Mouse (Mus musculus) left cerebral cortex, adult 11 months (tissue): Measurements from ENCODE around the gene Olfr1371.
"Not testable (repeated sequence)": the region's sequence is repeated elsewhere in the genome, so short reads cannot be mapped to it uniquely, and the experiment has no call there.

Experiments
- DNase-seq: peaks from one replicate; pipeline ENCODE4 v3.0.0; 2022; ENCODE audit warnings: low spot score

Olfr1371 gene

DNA sequence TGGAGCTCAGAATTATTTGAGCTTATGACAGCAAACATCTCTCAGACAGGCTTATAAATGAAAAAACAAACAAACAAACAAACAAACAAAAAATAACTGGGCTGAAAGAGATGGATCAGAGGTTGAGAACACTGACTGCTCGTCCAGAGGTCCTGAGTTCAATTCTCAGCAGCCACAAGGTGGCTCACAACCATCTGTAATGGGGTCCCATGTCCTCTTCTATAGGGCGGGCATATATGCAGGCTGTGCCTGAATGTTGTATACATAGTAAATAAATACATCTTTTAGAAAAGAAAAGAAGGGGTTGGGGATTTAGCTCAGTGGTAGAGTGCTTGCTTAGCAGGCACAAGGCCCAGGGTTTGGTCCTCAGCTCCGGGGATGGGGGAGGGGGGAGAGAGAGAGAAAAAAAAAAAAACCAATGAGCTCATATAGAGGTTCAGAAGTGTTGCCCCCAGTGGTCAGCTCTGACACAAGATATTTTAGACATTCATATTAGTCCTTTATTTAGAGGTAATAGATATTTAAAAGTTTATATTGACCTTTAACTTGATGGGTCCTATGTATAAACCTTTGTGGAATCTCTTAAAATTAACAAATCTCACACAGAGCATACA lies 12.3 kb upstream of the Olfr1371 start:
- DNase-seq = no peak

DNA sequence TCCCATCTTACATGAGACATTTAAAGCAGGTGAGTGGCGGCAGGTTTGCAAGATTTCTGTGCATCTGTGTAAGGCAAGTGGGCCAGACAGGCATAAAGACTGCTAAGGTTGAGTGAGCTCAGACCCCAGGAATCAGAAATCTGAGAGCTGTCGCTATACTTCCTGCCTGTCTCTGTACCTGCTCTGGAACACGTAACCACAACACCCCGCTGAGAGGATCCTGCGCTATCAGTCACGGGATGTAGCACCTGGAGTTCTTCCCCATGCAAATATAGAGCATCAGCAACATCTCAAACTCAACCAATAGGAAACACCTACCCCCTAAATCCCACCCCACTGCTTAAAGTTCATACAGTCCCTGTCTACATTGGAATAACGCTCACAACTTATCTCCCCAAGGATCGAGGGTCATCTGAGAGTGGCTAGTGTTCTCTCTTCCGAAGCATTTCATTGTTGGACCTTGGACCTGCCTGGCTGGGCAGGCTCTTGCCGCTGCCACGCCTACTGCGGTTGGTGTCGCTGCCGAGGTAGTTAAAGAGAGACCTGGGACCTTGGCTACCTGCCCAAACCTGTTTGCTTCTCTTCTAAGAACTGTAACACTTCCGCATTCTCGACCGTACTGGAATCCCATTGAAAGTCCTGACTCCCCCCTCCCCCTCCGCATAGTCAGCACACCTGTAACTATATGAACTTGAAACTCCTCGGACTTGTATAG lies 10.3 kb upstream of the Olfr1371 start:
- no peak for DNase-seq

DNA sequence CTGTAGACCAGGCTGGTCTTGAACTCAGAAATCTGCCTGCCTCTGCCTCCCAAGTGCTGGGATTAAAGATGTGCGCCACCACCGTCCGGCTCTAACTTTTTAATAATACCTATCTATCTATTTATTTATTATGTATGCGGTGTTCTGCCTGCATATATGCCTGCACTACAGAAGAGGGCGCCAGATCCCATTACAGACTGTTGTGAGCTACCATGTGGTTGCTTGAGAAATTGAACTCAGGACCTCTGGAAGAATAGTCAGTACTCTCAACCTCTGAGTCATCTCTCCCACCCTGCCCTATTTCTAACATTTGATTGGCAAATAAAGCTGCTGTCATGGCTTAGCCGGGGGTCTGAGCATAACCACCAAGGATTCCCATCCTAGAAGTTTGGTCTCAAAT lies 9.1 kb upstream of the Olfr1371 start:
- DNase-seq = no peak

DNA sequence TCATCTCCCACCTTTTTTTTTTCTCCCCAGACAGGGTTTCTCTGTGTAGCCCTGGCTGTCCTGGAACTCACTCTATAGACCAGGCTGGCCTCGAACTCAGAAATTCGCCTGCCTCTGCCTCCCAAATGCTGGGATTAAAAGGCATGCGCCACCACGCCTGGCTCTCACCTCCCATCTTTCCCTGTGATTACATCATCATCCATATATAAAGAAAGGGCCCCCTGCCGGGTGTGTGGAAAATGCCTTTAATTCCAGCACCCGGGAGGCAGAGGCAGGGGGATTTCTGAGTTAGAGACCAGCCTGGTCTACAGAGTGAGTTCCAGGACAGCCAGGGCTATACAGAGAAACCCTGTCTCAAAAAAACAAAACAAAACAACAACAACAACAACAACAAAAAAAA lies 8.1 kb upstream of the Olfr1371 start:
- not testable (repeated sequence) for DNase-seq

DNA sequence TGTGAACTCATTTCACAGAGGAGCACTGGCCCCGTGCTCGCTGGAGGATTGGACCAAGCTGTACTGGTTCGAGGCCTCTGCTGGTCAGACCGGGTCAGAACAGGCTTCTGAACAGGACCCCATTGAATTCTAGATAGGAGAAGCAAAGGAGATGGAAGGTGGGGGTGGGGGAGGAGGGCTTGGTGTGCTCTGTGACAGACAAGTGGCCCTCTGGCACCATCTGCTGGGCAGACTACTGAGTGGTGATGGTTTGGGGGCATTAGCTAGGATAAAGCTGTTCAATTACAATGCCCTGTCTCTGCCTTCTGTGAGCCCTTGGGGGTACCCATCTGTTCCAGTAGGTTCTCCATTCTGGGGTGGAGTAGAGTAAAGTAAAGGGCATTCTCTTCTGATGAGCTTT lies 6.5 kb upstream of the Olfr1371 start:
- peak; percentile 33 for DNase-seq

DNA sequence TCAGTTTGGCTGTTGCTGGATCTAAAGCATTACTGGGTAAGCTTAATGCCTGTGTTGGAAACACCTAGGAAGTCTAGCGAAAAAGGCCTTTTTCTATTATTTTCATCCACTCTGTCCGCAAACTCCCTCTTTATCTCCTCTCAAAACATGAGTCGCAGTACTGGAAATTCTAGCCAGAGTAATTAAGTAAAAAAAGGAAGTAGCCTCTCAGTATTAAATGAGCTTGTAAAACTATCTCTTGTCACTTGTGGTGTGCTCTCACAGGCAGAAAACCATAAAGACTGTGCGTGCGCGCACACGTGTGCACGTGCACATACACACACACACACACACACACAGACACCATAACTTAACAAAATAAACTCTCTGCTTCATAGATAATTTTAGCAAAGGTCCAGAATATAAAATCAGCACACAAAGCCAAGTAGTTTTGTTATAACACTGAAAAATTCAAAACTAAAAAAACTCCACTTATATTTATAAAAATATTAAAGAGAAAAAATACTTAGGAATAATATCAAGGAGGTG lies 17.2 kb downstream of the Olfr1371 start:
- not testable (repeated sequence) for DNase-seq

GRCm38 (mm10) chr11:52180651-52181050 lies 33.1 kb downstream of the Olfr1371 start:
- not testable (repeated sequence) for DNase-seq

GRCm38 (mm10) chr11:52179897-52180296 lies 33.9 kb downstream of the Olfr1371 start:
- not testable (repeated sequence) for DNase-seq

DNA sequence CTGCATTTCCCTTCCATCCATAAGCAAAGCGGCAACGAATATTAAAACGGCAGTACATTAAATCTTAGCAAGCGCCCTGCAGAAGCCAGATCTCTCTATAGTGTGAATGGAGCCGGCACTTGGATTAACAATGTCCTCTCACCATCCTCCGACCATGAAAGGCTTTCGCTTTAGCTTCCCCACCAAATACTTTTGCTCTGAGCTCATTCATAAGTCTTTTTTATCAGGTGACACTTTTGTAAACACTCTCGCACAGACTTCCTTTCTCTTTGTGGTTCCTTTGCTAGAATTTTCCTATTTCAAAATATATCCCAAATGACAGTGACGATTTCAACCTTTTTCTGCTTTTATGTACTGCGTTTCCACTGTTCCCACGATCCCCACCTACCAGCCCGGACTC lies 45.3 kb downstream of the Olfr1371 start:
- no peak for DNase-seq

GRCm38 (mm10) chr11:52167901-52168302 lies 45.9 kb downstream of the Olfr1371 start:
- not testable (repeated sequence) for DNase-seq

- no peak for DNase-seq
Observed at GRCm38 (mm10) chr11:52167126-52167525, 46.7 kb downstream of the Olfr1371 start.

DNA sequence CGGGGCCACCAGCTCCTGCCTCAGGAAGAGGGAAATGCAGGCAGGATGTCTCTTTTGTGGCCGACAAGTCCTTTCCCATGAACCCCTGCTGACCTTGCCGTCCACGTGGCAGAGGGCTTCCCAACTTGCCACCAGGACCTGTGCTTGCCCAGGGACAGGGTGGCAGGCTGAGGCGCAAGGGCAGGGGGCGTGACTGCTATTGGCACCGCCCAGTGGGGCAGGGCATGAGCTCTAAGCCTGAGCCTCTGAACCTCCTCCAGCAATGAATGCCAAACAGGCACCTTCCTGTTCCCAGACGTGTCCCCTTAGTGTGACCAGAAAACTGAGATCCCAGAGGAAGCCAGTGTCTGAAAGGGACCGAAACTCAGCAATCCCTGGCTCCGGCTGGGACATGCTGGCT lies 49.9 kb downstream of the Olfr1371 start:
- no peak for DNase-seq
